Mouse (Mus musculus) kidney, postnatal 0 days (tissue): Measurements from ENCODE around the gene Ptpn13. TPM values are rescaled to one million over a fixed set of nuclear protein-coding genes. Genes with fewer than 3 reads are reported as not detected.
A peak's percentile ranks its signal among the peaks of the same experiment; 100 is the strongest.

Experiments
- ATAC-seq: fragments of 200-750 bp; cut with Nextera tagmentation; replicated peaks from 2 replicates; pipeline ENCODE4 v1.8.0; 2017; ENCODE audit warnings: low read depth, moderate number of reproducible peaks, moderate TSS enrichment, moderate library complexity; ENCODE audit not compliant: low FRiP score
- DNase-seq: peaks from one replicate; pipeline ENCODE4 v3.0.0-alpha.2; 2016; ENCODE audit warnings: low spot score
- H3K27ac ChIP-seq: fragments of 300-500 bp; sonication (generic); 2 replicates; pipeline ENCODE4 v1.5.1; 2014; ENCODE audit warnings: mild to moderate bottlenecking
- H3K27me3 ChIP-seq: fragments of 300-500 bp; sonication (generic); 2 replicates; pipeline ENCODE4 v1.6.1; 2014; ENCODE audit warnings: low read length, mixed read lengths; ENCODE audit not compliant: insufficient read depth
- H3K36me3 ChIP-seq: fragments of 300-500 bp; sonication (generic); 2 replicates; pipeline ENCODE4 v1.6.1; 2014; ENCODE audit warnings: low read length, mixed read lengths; ENCODE audit not compliant: insufficient read depth
- H3K4me1 ChIP-seq: fragments of 300-500 bp; sonication (generic); replicated peaks from 2 replicates; pipeline ENCODE4 v1.6.1; 2014; ENCODE audit warnings: antibody characterized with exemption, low read length, mixed read lengths; ENCODE audit not compliant: insufficient read depth
- H3K4me2 ChIP-seq: fragments of 300-500 bp; sonication (generic); 2 replicates; pipeline ENCODE4 v1.6.1; 2014; ENCODE audit warnings: mild to moderate bottlenecking, low read length, moderate library complexity, mixed read lengths
- H3K4me3 ChIP-seq: fragments of 300-500 bp; sonication (generic); replicated peaks from 2 replicates; pipeline ENCODE4 v1.5.1; 2014; ENCODE audit warnings: low read depth, low read length
- H3K9ac ChIP-seq: fragments of 300-500 bp; sonication (generic); 2 replicates; pipeline ENCODE4 v1.6.1; 2014; ENCODE audit warnings: low read depth, low read length
- H3K9me3 ChIP-seq: fragments of 300-500 bp; sonication (generic); replicated peaks from 2 replicates; pipeline ENCODE4 v1.6.1; 2016; ENCODE audit warnings: low read length, inconsistent platforms, mixed read lengths
- CTCF ChIP-seq: IDR thresholded peaks from 2 replicates; pipeline ENCODE4 v1.5.1; 2016; ENCODE audit warnings: antibody characterized with exemption, low read depth, mild to moderate bottlenecking, moderate library complexity
- WGBS: fragments of 180-500 bp; shearing (Covaris S2); extraction: QIAGEN DNeasy Blood & Tissue Kit; methylation state at CpG from one replicate; pipeline ENCODE4 v1.1.7; 2014; 5-methylcytosine and 5-hydroxymethylcytosine counted together
- polyA plus RNA-seq: library from polyadenylated mRNA; unstranded; fragments of >200 nt; fragmentation: Nextera tagmentation; extraction: Ambion mirVana; gene quantifications from 2 replicates; pipeline ENCODE4 v1.2.1, GENCODE M21; 2015

Ptpn13 gene
- polyA plus RNA-seq = 20.4 and 20.8 TPM in 2 replicates

DNA sequence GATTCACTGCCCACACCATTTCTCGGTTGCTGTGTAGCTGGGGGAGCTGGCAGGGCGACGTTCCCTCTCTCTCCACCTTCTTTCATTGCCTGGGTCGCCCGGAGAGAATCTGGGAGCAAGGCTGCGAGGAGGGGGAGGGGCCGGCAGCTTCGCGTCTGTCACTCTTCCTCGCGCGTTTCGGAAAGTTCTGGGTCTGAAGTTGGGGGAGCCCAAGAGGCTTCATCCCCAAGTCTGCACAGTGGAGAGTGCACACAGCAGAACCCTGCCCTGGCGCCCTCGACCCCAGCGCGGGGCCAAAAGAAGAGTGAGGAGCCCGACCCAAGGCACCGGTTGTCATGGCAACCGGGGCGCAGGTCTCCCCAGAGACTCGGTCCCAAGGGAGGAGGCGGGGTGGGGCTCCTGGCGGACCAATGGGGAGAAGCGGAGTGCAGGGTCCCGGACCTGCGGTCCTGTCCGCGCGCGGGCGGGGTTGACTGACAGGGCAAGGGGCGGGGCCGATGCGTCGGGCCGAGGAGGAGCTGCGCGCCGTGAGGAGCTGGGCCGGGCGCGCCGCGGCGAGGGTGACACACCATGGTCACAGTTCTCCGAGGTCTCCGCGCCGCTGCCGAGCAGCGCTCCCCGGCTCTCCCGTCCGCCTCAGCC lies at the start of gene Ptpn13:
TSS of gene Ptpn13 (plus strand) at position 515 of the 642 bp plus-strand sequence.
- under 1% methylated on average over 52 of the region's 55 CpGs for WGBS
- H3K4me1 ChIP-seq = peaks cover 13% of the 10 kb centered on the region; the same call in 1 of the 2 replicates
- TF ChIP-seq CTCF = 0 out of 2 replicates have a peak, but pooled peaks have one; percentile 12

DNA sequence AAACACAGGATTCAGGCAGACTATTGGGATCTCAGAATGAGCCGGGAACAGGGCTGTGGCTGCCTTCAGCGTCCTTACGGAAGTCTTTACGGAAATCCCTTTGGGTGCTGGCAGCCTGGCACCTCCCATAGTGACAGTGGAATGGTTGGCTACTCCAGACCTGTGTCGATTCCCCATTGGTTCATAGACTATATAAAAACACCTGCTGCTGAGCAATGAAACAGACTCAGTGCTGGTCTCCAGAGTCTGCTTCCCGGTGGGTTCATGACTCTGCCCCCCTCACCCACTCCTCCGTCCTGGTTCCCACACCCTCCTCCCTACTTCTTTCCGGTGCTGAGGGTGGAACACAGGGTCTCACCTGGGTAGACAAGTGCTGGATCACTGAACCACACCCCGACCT lies 49.8 kb upstream of the Ptpn13 start:
- no peaks in the 10 kb centered on the region for H3K9me3 ChIP-seq
- 50% methylated on average over 9 of the region's 9 CpGs for WGBS
- ATAC-seq (0 out of 2 replicates have a peak, but pooled peaks have one; percentile 27), DNase-seq (no peak)
- TF ChIP-seq CTCF = no peak
- no peak overlapping the region for H3K4me2 ChIP-seq
- H3K4me3 ChIP-seq = no peak overlapping the region
- H3K27ac ChIP-seq = peak overlapping the region; percentile 86
- no peaks in the 10 kb centered on the region for H3K27me3 ChIP-seq
- no peak overlapping the region for H3K9ac ChIP-seq
- no peaks in the 10 kb centered on the region for H3K36me3 ChIP-seq
- H3K4me1 ChIP-seq = peaks cover 25% of the 10 kb centered on the region

More for the DNA sequence above, at the start of gene Ptpn13:
- ATAC-seq = peak; percentile 96
- H3K27me3 ChIP-seq = no peaks in the 10 kb centered on the region
- DNase-seq = peak; percentile 94
- H3K36me3 ChIP-seq = no peaks in the 10 kb centered on the region
- H3K9ac ChIP-seq = peak within 1 kb of the TSS; percentile 92
- H3K9me3 ChIP-seq = no peaks in the 10 kb centered on the region
- peak within 1 kb of the TSS; percentile 91 for H3K4me3 ChIP-seq
- peak within 1 kb of the TSS; percentile 77 for H3K4me2 ChIP-seq
- H3K27ac ChIP-seq = peak within 1 kb of the TSS; percentile 97

DNA sequence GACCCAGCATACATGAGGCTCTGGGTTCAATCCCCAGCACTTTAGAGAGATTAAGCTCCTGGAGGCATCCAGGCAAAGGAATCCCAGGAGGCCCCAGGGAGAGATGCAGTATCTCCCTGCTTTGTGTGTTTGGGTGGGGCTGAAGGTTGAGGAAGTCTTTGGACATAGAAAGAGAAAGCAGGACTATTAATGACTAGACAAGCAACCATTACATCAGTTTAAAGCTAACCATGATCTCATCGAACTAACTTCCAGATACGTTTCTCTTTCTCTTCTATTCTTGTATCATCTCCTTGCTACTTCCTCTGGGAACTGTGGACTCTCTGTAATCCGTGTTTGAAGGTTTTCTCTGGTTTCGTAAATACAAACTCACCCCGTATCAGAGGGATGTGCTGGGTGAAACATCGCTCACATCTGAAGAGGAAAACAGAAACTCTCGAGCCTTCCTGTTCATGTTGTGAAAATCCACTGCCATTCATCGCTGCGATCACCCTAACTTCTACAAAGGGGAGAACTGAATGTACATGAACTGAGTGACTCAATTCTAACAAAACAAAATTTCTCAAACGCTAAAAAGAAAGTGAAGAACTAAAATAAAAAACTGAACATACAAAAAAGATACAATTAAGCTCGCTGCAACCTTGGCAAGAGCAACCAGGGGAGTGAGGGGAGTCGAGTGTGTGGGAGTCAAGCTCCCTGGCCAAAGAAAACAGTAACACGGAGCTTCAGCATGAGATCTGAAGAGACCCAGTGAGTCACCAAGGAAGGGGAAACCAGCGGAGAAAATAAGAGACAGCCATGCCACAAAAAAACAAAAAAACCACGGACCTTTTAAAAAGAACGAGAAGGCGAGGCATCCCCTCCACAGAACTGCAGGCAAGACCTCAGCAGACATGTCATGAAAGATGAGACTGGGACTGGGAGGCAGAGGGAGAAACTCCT lies 48.4 kb upstream of the Ptpn13 start:
- peak; percentile 88 for DNase-seq

DNA sequence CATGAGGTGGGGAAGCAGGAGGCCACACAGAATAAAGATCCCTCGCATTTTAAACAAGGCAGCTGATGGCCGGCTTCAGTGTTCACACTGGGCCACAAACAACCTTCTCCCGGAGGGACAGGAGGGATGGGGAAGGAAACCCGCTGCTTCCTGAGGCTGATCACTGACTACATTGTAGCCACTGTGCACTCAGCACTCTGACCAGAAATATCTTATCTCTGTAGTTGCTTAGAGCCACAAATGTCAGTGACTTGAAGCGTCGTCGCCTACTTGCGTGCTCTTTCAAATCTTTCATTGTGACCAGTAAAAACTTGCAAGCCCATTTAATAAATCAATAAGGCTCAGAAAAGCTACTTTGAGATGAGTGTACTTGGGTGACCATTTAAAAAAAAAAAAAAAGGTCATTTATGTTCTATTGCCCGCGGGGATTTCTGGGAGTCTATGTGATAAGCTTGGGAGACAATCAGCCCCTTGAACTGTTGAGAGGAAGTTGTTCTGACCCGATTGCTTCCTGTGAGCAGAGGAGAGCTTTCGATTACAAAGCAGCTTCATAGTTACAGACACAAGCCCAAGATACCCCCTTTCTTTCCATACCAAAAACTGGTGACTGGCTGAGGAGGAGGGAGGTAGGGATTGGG lies 47.4 kb upstream of the Ptpn13 start:
- no peak for DNase-seq
- 24% methylated on average over 12 of the region's 12 CpGs for WGBS
- no peak for ATAC-seq
- Histone ChIP-seq H3K4me3 (no peak overlapping the region), H3K9ac (no peak overlapping the region), H3K36me3 (no peaks in the 10 kb centered on the region), H3K27ac (peak overlapping the region; percentile 78), H3K27me3 (no peaks in the 10 kb centered on the region), H3K9me3 (no peaks in the 10 kb centered on the region), H3K4me1 (peaks cover 25% of the 10 kb centered on the region), H3K4me2 (peak overlapping the region; percentile 29; the same call in 1 of the 2 replicates)
- no peak for TF ChIP-seq CTCF

More for the DNA sequence above, 48.4 kb upstream of the Ptpn13 start:
- peak overlapping the region; percentile 78 for H3K27ac ChIP-seq
- 0 out of 2 replicates have a peak overlapping the region, but pooled peaks have one; percentile 28 for H3K9ac ChIP-seq
- H3K4me3 ChIP-seq = no peak overlapping the region; the same call in 1 of the 2 replicates
- 18% methylated on average over 17 of the region's 17 CpGs for WGBS
- TF ChIP-seq CTCF = no peak
- H3K9me3 ChIP-seq = no peaks in the 10 kb centered on the region
- H3K27me3 ChIP-seq = no peaks in the 10 kb centered on the region
- H3K4me1 ChIP-seq = peaks cover 25% of the 10 kb centered on the region
- no peaks in the 10 kb centered on the region for H3K36me3 ChIP-seq
- H3K4me2 ChIP-seq = peak overlapping the region; percentile 29; the same call in 1 of the 2 replicates
- no peak for ATAC-seq

DNA sequence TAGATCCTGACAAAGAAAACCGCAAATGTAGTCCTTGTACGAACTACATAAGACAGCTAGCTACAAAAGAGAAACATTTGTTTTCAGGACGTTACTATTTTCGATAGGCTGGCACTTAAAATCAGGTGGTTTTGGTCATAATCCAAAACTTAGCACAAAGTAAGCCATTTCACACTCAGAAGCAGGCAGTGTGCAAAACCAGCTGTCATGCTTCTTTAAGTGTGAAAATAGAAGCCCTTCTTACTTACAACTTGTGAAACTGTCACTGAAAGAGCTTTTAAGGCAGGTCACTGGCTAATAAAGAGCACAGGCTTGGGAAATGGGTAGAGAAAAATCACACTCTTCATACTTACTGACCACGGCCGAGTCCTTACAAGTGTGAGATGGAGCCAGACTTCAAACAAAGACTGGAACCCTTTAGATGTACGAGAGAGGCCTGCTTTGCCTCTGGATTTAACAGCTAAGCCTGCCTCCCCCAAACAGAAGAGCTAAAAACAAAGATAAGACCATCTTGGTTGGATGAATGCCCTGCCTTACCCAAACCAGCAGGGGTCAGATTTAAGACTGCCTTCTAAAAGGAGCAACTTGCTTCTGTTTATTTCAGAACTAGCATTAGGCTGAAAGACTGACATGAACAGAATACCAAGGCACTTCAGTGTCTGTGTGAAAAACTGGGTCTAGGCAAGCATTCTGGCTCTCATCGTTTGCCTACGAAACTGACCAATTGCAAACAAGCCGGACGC lies 44.0 kb upstream of the Ptpn13 start:
- 65% methylated on average over 11 of the region's 11 CpGs for WGBS
- DNase-seq = no peak
- no peaks in the 10 kb centered on the region for H3K36me3 ChIP-seq
- no peak overlapping the region for H3K27ac ChIP-seq
- ATAC-seq = no peak
- no peak overlapping the region for H3K4me3 ChIP-seq
- no peaks in the 10 kb centered on the region for H3K27me3 ChIP-seq
- peak; percentile 46; the same call in 1 of the 2 replicates for TF ChIP-seq CTCF
- H3K4me2 ChIP-seq = no peak overlapping the region
- H3K9ac ChIP-seq = no peak overlapping the region
- peaks cover 15% of the 10 kb centered on the region for H3K4me1 ChIP-seq
- H3K9me3 ChIP-seq = no peaks in the 10 kb centered on the region
